8 mouse cellular contexts compared by ENCODE assay signal in the genomic region with DNA sequence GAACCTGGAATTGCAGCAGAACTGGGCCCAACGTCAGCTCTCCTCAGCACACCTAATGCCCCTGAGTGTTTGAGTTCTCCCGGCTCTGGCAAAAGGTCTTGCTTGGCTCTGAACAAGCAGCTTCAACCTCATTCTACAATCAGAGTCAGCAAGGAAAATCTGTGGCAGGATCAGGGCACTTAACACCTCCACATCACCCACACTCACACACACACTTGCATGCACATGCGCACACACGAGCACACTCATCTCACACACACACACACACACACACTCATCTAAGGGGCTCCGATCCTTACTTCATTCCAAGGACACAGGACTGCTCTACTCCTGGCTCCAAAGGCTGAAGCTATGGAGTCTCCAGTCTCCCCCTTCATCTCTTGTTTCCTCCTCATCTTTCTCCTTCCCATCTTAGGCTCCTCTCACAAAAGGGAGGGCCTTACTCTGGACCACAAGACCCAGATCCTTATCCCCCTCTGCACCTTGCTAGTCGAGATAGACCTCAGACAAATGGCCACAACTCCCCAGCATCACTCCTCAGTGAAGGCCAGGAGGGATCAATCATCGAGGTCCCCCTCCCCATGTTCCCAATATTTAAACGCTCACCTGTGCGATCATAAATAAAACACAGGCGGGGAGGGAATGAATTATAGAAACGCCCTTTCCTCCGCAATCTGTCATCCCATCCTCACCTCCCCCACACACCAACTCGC. TPM values are rescaled to one million over a fixed set of nuclear protein-coding genes. Genes with fewer than 3 reads are reported as not detected.
DNase-seq lines count a peak whose midpoint lies in the region; ATAC-seq and TF ChIP-seq lines count a peak whose summit lies in the region.

No protein-coding gene starts in this region.

- no peak for ATAC-seq in heart, embryonic 15.5 days (replicated peaks; ENCODE audit: insufficient number of reproducible peaks, insufficient read depth, low FRiP score, low read depth)
- ATAC-seq in G1E (ENCODE audit: extremely low read depth, insufficient number of reproducible peaks, low FRiP score, poor library complexity, severe bottlenecking): no peak
- ATAC-seq in forebrain, embryonic 15.5 days (replicated peaks): no peak
- no peak for ATAC-seq in liver, embryonic 15.5 days (ENCODE audit: insufficient read depth)

- H3K27me3 ChIP-seq in heart, embryonic 15.5 days: no peaks in the 10 kb centered on the region
- H3K27me3 ChIP-seq in G1E (ENCODE audit: insufficient read depth, low read length): no peaks in the 10 kb centered on the region
- H3K27me3 ChIP-seq in forebrain, embryonic 15.5 days: no peaks in the 10 kb centered on the region
- no peaks in the 10 kb centered on the region for H3K27me3 ChIP-seq in liver, embryonic 15.5 days

- 62% methylated on average over 13 of the region's 13 CpGs for WGBS in heart, embryonic 15.5 days
- 72% methylated on average over 13 of the region's 13 CpGs for WGBS in forebrain, embryonic 15.5 days
- 78% methylated on average over 13 of the region's 13 CpGs for WGBS in liver, embryonic 15.5 days (ENCODE audit: insufficient replicate concordance)

- H3K4me1 ChIP-seq in heart, embryonic 15.5 days (replicated peaks): peaks cover 30% of the 10 kb centered on the region
- H3K4me1 ChIP-seq in G1E (ENCODE audit: insufficient read depth, low read depth, low read length): peaks cover 61% of the 10 kb centered on the region
- peaks cover 26% of the 10 kb centered on the region for H3K4me1 ChIP-seq in forebrain, embryonic 15.5 days
- H3K4me1 ChIP-seq in liver, embryonic 15.5 days (replicated peaks): peaks cover 64% of the 10 kb centered on the region

- TF ChIP-seq CTCF in G1E (IDR thresholded peaks at IDR 0.05; ENCODE audit: low read depth, low read length): no peak

- 0 out of 2 replicates have a peak overlapping the region, but pooled peaks have one; percentile 85 for H3K4me3 ChIP-seq in heart, embryonic 15.5 days
- H3K4me3 ChIP-seq in G1E (ENCODE audit: low read depth, low read length): peak overlapping the region; percentile 48; the same call in 1 of the 2 replicates
- H3K4me3 ChIP-seq in forebrain, embryonic 15.5 days: peak overlapping the region; percentile 69
- peak overlapping the region; percentile 18; the same call in 1 of the 2 replicates for H3K4me3 ChIP-seq in liver, embryonic 15.5 days (replicated peaks)

- intact Hi-C loops in heart, postnatal 14 days (cut with DNase I): loop anchor here (5.0 kb wide), 1 partner anchor 33 kb away; no protein-coding TSS in a partner anchor

- peak overlapping the region; percentile 37; the same call in 1 of the 2 replicates for H3K27ac ChIP-seq in heart, embryonic 15.5 days
- H3K27ac ChIP-seq in forebrain, embryonic 15.5 days (replicated peaks): 0 out of 2 replicates have a peak overlapping the region, but pooled peaks have one; percentile 16
- H3K27ac ChIP-seq in liver, embryonic 15.5 days (replicated peaks): peak overlapping the region; percentile 98

- no peaks in the 10 kb centered on the region for H3K9me3 ChIP-seq in heart, embryonic 15.5 days (replicated peaks)
- peaks cover 5% of the 10 kb centered on the region; the same call in 1 of the 2 replicates for H3K9me3 ChIP-seq in G1E (replicated peaks)
- no peaks in the 10 kb centered on the region for H3K9me3 ChIP-seq in forebrain, embryonic 15.5 days
- no peaks in the 10 kb centered on the region for H3K9me3 ChIP-seq in liver, embryonic 15.5 days (replicated peaks)

- no peak for DNase-seq in heart, postnatal 14 days
- DNase-seq in G1E (ENCODE audit: low spot score): no peak
- DNase-seq in adrenal gland, postnatal 36 days: no peak
- DNase-seq in adrenal gland, adult 18-20 months (ENCODE audit: low spot score in 2 of 2): no peak
- no peak for DNase-seq in adrenal gland, postnatal 14 days

- no peaks in the 10 kb centered on the region for H3K36me3 ChIP-seq in heart, embryonic 15.5 days
- peaks cover 8% of the 10 kb centered on the region for H3K36me3 ChIP-seq in G1E (replicated peaks)
- no peaks in the 10 kb centered on the region for H3K36me3 ChIP-seq in forebrain, embryonic 15.5 days
- H3K36me3 ChIP-seq in liver, embryonic 15.5 days (replicated peaks): no peaks in the 10 kb centered on the region

- peak overlapping the region; percentile 15; the same call in 1 of the 2 replicates for H3K9ac ChIP-seq in heart, embryonic 15.5 days
- peak overlapping the region; percentile 8 for H3K9ac ChIP-seq in forebrain, embryonic 15.5 days (replicated peaks)
- 0 out of 2 replicates have a peak overlapping the region, but pooled peaks have one; percentile 0 for H3K9ac ChIP-seq in liver, embryonic 15.5 days

- H3K4me2 ChIP-seq in heart, embryonic 15.5 days: peak overlapping the region; percentile 89
- H3K4me2 ChIP-seq in forebrain, embryonic 15.5 days (replicated peaks): peak overlapping the region; percentile 68
- peak overlapping the region; percentile 81 for H3K4me2 ChIP-seq in liver, embryonic 15.5 days

RNA-seq across cellular contexts. Expression of a gene that starts 3.0 kb away (rescaled TPM):
- polyA plus RNA-seq in heart, embryonic 15.5 days (2015; fragmentation: Nextera tagmentation; extraction: Ambion mirVana): 103 and 126 TPM in 2 replicates
- total RNA-seq in heart, postnatal 14 days (2021): 100 to 1,000 TPM; 523 to 539 TPM
- total RNA-seq in G1E (2014; fragmentation: Nextera tagmentation): 50.6 and 64.2 TPM in 2 replicates
- 12.6 and 19.2 TPM in 2 replicates for total RNA-seq in G1E (2017)
- polyA plus RNA-seq in G1E (2012): 7.4 and 9.2 TPM in 2 replicates
- 111 and 118 TPM in 2 replicates for polyA plus RNA-seq in forebrain, embryonic 15.5 days (2015; fragmentation: Nextera tagmentation; extraction: Ambion mirVana)
- 34.9 and 36.7 TPM in 2 replicates for polyA plus RNA-seq in liver, embryonic 15.5 days (2015; fragmentation: Nextera tagmentation; extraction: Ambion mirVana)
- 100 to 1,000 TPM in 1 of 2 experiments, 10 to 100 TPM in 1; 90.0 to 111 TPM for total RNA-seq in adrenal gland, postnatal 36 days (2021)
- 100 to 1,000 TPM in 1 of 2 experiments, 10 to 100 TPM in 1; 93.0 to 278 TPM for total RNA-seq in adrenal gland, adult 18-20 months (2021)
- total RNA-seq in adrenal gland, postnatal 14 days (2021): 157 and 159 TPM in 2 replicates

Comparison
In these comparisons a context has a peak if more than half of its experiments do, and no peak if none do; other contexts are left out.
1. H3K27ac ChIP-seq: peak in every context shown above with its lines; median percentile 98 in liver, embryonic 15.5 days; 37 in heart, embryonic 15.5 days; 16 in forebrain, embryonic 15.5 days.
2. H3K4me3 ChIP-seq: peak in every context shown above with its lines; median percentile 85 in heart, embryonic 15.5 days; 69 in forebrain, embryonic 15.5 days; 48 in G1E; 18 in liver, embryonic 15.5 days.